Mouse (Mus musculus) spleen, adult 2 months (tissue): ENCODE results near the gene Acsbg1. TPM values are rescaled to one million over a fixed set of nuclear protein-coding genes. Genes with fewer than 3 reads are reported as not detected.
"Not testable (repeated sequence)": the region's sequence is repeated elsewhere in the genome, so short reads cannot be mapped to it uniquely, and the experiment has no call there.

ENCODE experiments used
- DNase-seq, 2 experiments: peaks; one replicate each; pipeline versions ENCODE4 v3.0.0 to v3.0.0-alpha.2; 2012 to 2021; ENCODE audit warnings: low spot score in 2 of 2, low read depth in 1 of 2
- H3K27ac ChIP-seq: fragments of 200-500 bp; 2 replicates; pipeline ENCODE4 v1.5.1; 2012; ENCODE audit warnings: low read length, inconsistent platforms; ENCODE audit not compliant: insufficient read depth
- H3K27me3 ChIP-seq: fragments of 200-500 bp; 2 replicates; pipeline ENCODE4 v1.6.1; 2012; ENCODE audit warnings: mild to moderate bottlenecking, moderate library complexity, low read length, inconsistent platforms; ENCODE audit not compliant: control insufficient read depth, insufficient read depth
- H3K36me3 ChIP-seq: fragments of 200-500 bp; 2 replicates; pipeline ENCODE4 v1.6.1; 2012; ENCODE audit warnings: mild to moderate bottlenecking, low read length, inconsistent platforms; ENCODE audit not compliant: control insufficient read depth, insufficient read depth
- H3K4me1 ChIP-seq: fragments of 200-500 bp; 2 replicates; pipeline ENCODE4 v1.6.1; 2011; ENCODE audit warnings: inconsistent platforms; ENCODE audit not compliant: control insufficient read depth, insufficient read depth, insufficient read length
- H3K4me3 ChIP-seq: fragments of 200-500 bp; 2 replicates; pipeline ENCODE4 v1.5.1; 2011; ENCODE audit warnings: mild to moderate bottlenecking, inconsistent platforms; ENCODE audit not compliant: insufficient read depth, insufficient read length; ENCODE audit errors: extremely low read depth
- CTCF ChIP-seq: fragments of 200-500 bp; IDR thresholded peaks from 2 replicates; pipeline ENCODE4 v1.5.1; 2011; ENCODE audit warnings: mild to moderate bottlenecking, inconsistent platforms; ENCODE audit not compliant: insufficient read depth, insufficient read length, insufficient replicate concordance; ENCODE audit errors: extremely low read depth
- POLR2A ChIP-seq: fragments of 200-500 bp; IDR thresholded peaks from 2 replicates; pipeline ENCODE4 v1.6.1; 2011; ENCODE audit warnings: low read depth, low read length, inconsistent platforms
- WGBS: fragments of 180-500 bp; shearing (Covaris S2); methylation state at CpG from one replicate; pipeline ENCODE4 v1.1.7; 2018; 5-methylcytosine and 5-hydroxymethylcytosine counted together
- polyA plus RNA-seq: library from polyadenylated mRNA; depleted of rRNA; stranded (reverse); fragments of >200 nt; gene quantifications from 2 replicates; pipeline ENCODE4 v1.2.3, GENCODE M21; 2012

The Acsbg1 gene
- polyA plus RNA-seq, 1 experiment, result 3.2 TPM

DNA sequence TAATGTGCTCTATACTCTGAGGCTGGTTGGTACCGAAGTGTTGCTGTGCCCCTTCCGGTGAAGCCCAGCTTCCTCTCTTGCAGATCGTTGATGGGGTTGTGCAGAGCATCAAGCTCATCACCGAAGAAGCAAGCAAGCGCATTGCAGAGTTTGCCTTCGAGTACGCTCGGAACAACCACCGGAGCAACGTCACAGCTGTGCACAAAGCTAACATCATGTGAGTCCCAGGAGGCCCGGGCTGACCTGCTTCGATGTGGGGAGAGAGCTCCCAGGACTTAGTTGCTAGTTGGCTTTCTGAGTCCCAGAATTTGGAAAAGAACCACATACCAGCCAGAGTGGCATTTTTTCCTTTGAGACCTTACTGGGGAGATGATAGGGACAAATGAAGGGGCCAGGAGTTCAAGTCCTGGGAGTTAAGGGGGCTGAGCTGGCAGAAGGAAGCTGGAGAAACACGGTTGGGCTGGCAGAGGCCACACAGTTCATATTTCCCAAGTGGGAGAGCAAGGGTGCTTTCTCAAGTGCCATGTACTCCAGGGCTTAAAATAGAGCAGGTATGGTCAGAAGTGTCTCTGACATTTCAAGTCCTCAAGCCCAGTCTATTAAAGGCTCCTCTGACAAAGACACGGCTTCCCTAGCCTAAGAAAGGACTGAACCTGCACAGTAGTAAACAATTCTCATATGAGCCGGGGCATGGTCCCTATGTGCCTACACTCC, 64.8 kb downstream of the Acsbg1 start:
- peaks cover 58% of the 10 kb centered on the region for H3K36me3 ChIP-seq
- 96% methylated on average over 15 of the region's 15 CpGs for WGBS
- H3K4me3 ChIP-seq, result no peak overlapping the region
- no peak overlapping the region for H3K27ac ChIP-seq
- no peaks in the 10 kb centered on the region for H3K4me1 ChIP-seq
- H3K27me3 ChIP-seq, result no peaks in the 10 kb centered on the region
- DNase-seq, result no peak
- TF ChIP-seq CTCF, result no peak
- no peak for TF ChIP-seq POLR2A

GRCm38 (mm10) chr9:54593652-54594051, 68.0 kb downstream of the Acsbg1 start:
- not testable (repeated sequence) for H3K4me3 ChIP-seq, H3K27me3 ChIP-seq, H3K4me1 ChIP-seq, DNase-seq, H3K27ac ChIP-seq
- WGBS, result 93% methylated on average over 4 of the region's 4 CpGs
- H3K36me3 ChIP-seq, result peaks cover 45% of the 10 kb centered on the region

GRCm38 (mm10) chr9:54587863-54588262, 73.8 kb downstream of the Acsbg1 start:
- no peak for TF ChIP-seq POLR2A
- TF ChIP-seq CTCF, result no peak
- DNase-seq, result no peak
- Histone ChIP-seq H3K36me3 (peaks cover 8% of the 10 kb centered on the region), H3K4me1 (peaks cover 4% of the 10 kb centered on the region), H3K27me3 (no peaks in the 10 kb centered on the region), H3K4me3 (no peak overlapping the region), H3K27ac (no peak overlapping the region)
- WGBS, result 83% methylated on average over 4 of the region's 4 CpGs

GRCm38 (mm10) chr9:54586199-54587061, 75.2 kb downstream of the Acsbg1 start, which contains the start of gene Idh3a:
Idh3a (plus strand) TSS chr9:54586334.
- Histone ChIP-seq H3K27ac (peak within 1 kb of the TSS; percentile 28; the same call in 1 of the 2 replicates), H3K4me1 (peaks cover 4% of the 10 kb centered on the region), H3K4me3 (peak within 1 kb of the TSS; percentile 92), H3K36me3 (peaks cover 2% of the 10 kb centered on the region), H3K27me3 (no peaks in the 10 kb centered on the region)
- DNase-seq, result peak; percentile 90 to 98
- TF ChIP-seq POLR2A (peak; percentile 28; the same call in 1 of the 2 replicates), CTCF (no peak)
- WGBS, result under 1% methylated on average over 72 of the region's 73 CpGs

- H3K4me3 ChIP-seq, result no peak overlapping the region
- peaks cover 4% of the 10 kb centered on the region for H3K4me1 ChIP-seq
- H3K27me3 ChIP-seq, result no peaks in the 10 kb centered on the region
- TF ChIP-seq CTCF (no peak), POLR2A (no peak)
- WGBS, result 31% methylated on average over 5 of the region's 5 CpGs
- DNase-seq, result no peak
- H3K27ac ChIP-seq, result no peak overlapping the region
- peaks cover 2% of the 10 kb centered on the region for H3K36me3 ChIP-seq
These were observed 75.9 kb downstream of the Acsbg1 start for GRCm38 (mm10) chr9:54585839-54586198.

GRCm38 (mm10) chr9:54584127-54584526, 77.5 kb downstream of the Acsbg1 start:
- WGBS, result 58% methylated on average over 2 of the region's 2 CpGs
- DNase-seq, H3K27ac ChIP-seq: not testable (repeated sequence)

DNA sequence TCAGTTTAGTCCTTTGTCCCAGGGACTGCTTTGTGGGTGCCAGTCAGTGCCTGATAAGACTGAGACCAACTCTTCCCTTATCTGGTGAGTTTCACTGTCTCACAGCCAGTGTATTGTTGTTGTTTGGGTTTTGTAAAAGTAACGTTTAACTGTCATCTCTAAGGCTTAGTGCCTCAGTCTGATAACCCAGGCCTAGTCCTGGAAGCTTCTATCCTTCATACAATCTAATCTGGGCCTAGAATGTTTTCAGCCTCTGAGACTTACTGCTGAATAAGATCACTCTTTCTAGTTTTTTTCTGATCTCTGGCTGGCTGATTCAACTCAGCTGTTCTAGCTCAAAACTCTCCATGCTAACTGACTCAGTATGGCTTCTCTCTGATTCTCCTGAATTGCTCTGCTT, 78.0 kb downstream of the Acsbg1 start:
- no peak overlapping the region for H3K27ac ChIP-seq
- DNase-seq, result no peak
- WGBS, result 67% methylated on average over 1 of the region's 1 CpGs
- H3K36me3 ChIP-seq, result no peaks in the 10 kb centered on the region
- TF ChIP-seq POLR2A (no peak), CTCF (no peak)
- peaks cover 4% of the 10 kb centered on the region for H3K4me1 ChIP-seq
- H3K4me3 ChIP-seq, result no peak overlapping the region
- H3K27me3 ChIP-seq, result no peaks in the 10 kb centered on the region

More at GRCm38 (mm10) chr9:54584127-54584526, 77.5 kb downstream of the Acsbg1 start:
- H3K27me3 ChIP-seq, H3K4me1 ChIP-seq, H3K36me3 ChIP-seq, H3K4me3 ChIP-seq: not testable (repeated sequence)
